Mouse (Mus musculus) CH12.LX (cell line): ENCODE data around the gene Slc12a4. TPM values are rescaled to one million over a fixed set of nuclear protein-coding genes. Genes with fewer than 3 reads are reported as not detected.

ENCODE experiments used
- DNase-seq: peaks from one replicate; pipeline ENCODE4 v3.0.0-alpha.2; 2013; ENCODE audit errors: extremely low read depth
- H3K27ac ChIP-seq: 2 replicates; pipeline ENCODE4 v1.5.1; 2012; ENCODE audit warnings: low read depth, mild to moderate bottlenecking, control low read depth, moderate library complexity; ENCODE audit not compliant: insufficient read depth
- H3K27me3 ChIP-seq: replicated peaks from 2 replicates; pipeline ENCODE3; 2012; ENCODE audit warnings: inconsistent platforms
- H3K36me3 ChIP-seq, 2 experiments: replicated peaks in 1 of 2; 2 replicates each; pipeline versions ENCODE3 to v1.6.1; 2012; ENCODE audit warnings: inconsistent platforms in 1 of 2, low read length in 1 of 2, mild to moderate bottlenecking in 1 of 2, mixed read lengths in 1 of 2, moderate library complexity in 1 of 2; ENCODE audit not compliant: control insufficient read depth in 1 of 2, insufficient read depth in 1 of 2
- H3K4me1 ChIP-seq, 2 experiments: 2 replicates each; pipeline ENCODE4 v1.6.1; 2012; ENCODE audit warnings: inconsistent platforms in 1 of 2, moderate library complexity in 1 of 2; ENCODE audit not compliant: insufficient read depth in 2 of 2, control insufficient read depth in 1 of 2
- H3K4me2 ChIP-seq: 2 replicates; pipeline ENCODE4 v1.6.1; 2012; ENCODE audit warnings: low read depth, mild to moderate bottlenecking, control low read depth; ENCODE audit not compliant: poor library complexity, insufficient read depth, severe bottlenecking
- H3K4me3 ChIP-seq, 3 experiments: fragments of 150-350 bp in 1 of 3; sonication (generic) in 1 of 3; replicated peaks in 1 of 3; 2 replicates each; pipeline versions ENCODE3 to v1.5.1; 2011 to 2012; ENCODE audit warnings: low read depth in 2 of 3, low read length in 2 of 3, mild to moderate bottlenecking in 2 of 3, moderate library complexity in 2 of 3, control low read depth in 1 of 3, improper control_type of control experiment in 1 of 3, inconsistent platforms in 1 of 3, mixed read lengths in 1 of 3; ENCODE audit not compliant: poor library complexity in 1 of 3
- H3K79me2 ChIP-seq: replicated peaks from 2 replicates; pipeline ENCODE4 v1.6.1; 2012; ENCODE audit warnings: mild to moderate bottlenecking, moderate library complexity; ENCODE audit not compliant: control insufficient read depth, poor library complexity, insufficient read depth, severe bottlenecking; ENCODE audit errors: extremely low read depth
- H3K9ac ChIP-seq: 2 replicates; pipeline ENCODE4 v1.6.1; 2012; ENCODE audit warnings: low read depth, mild to moderate bottlenecking, control low read depth, moderate library complexity; ENCODE audit not compliant: insufficient read depth
- H3K9me3 ChIP-seq: replicated peaks from 2 replicates; pipeline ENCODE3; 2012; ENCODE audit warnings: low read length, inconsistent platforms, mixed read lengths
- BHLHE40 ChIP-seq: IDR thresholded peaks from 2 replicates; pipeline ENCODE4 v1.6.1; 2011; ENCODE audit warnings: mild to moderate bottlenecking, low read depth, low read length, improper control_type of control experiment
- CHD1 ChIP-seq: IDR thresholded peaks from 2 replicates; pipeline ENCODE4 v1.6.1; 2012; ENCODE audit warnings: low read depth, low read length, improper control_type of control experiment, inconsistent platforms
- CTCF ChIP-seq, 2 experiments: IDR thresholded peaks in 1 of 2; conservative IDR thresholded peaks in 1 of 2; 2 replicates each; pipeline ENCODE4 v1.5.1; 2011 to 2012; ENCODE audit warnings: low read depth in 2 of 2, low read length in 2 of 2, improper control_type of control experiment in 1 of 2, inconsistent platforms in 1 of 2, mild to moderate bottlenecking in 1 of 2, moderate library complexity in 1 of 2
- E2F4 ChIP-seq: IDR thresholded peaks from 2 replicates; pipeline ENCODE4 v1.6.1; 2011; ENCODE audit warnings: low read depth, low read length, improper control_type of control experiment; ENCODE audit not compliant: insufficient replicate concordance
- ELF1 ChIP-seq: IDR thresholded peaks from 2 replicates; pipeline ENCODE4 v1.6.1; 2014; ENCODE audit warnings: low read depth, mild to moderate bottlenecking, inconsistent platforms, low read length, improper control_type of control experiment
- EP300 ChIP-seq: IDR thresholded peaks from 2 replicates; pipeline ENCODE4 v1.6.1; 2011; ENCODE audit warnings: low read length, improper control_type of control experiment
- ETS1 ChIP-seq: conservative IDR thresholded peaks from 2 replicates; pipeline ENCODE4 v1.6.1; 2012; ENCODE audit warnings: low read depth, mild to moderate bottlenecking, inconsistent platforms, low read length, improper control_type of control experiment, moderate library complexity
- GABPA ChIP-seq: IDR thresholded peaks from 2 replicates; pipeline ENCODE4 v1.6.1; 2012; ENCODE audit warnings: low read depth, low read length, improper control_type of control experiment, inconsistent platforms; ENCODE audit not compliant: insufficient replicate concordance
- JUN ChIP-seq: IDR thresholded peaks from 2 replicates; pipeline ENCODE4 v1.6.1; 2011; ENCODE audit warnings: low read depth, mild to moderate bottlenecking, low read length, improper control_type of control experiment, moderate library complexity; ENCODE audit not compliant: insufficient read depth
- JUND ChIP-seq: conservative IDR thresholded peaks from 2 replicates; pipeline ENCODE4 v1.6.1; 2011; ENCODE audit warnings: low read depth, low read length, improper control_type of control experiment
- MAFK ChIP-seq: IDR thresholded peaks from 2 replicates; pipeline ENCODE4 v1.6.1; 2011; ENCODE audit warnings: low read length, improper control_type of control experiment; ENCODE audit not compliant: insufficient replicate concordance
- MAX ChIP-seq: IDR thresholded peaks from 2 replicates; pipeline ENCODE4 v1.6.1; 2011; ENCODE audit warnings: low read length, improper control_type of control experiment
- MYC ChIP-seq: IDR thresholded peaks from 2 replicates; pipeline ENCODE4 v1.6.1; 2011; ENCODE audit warnings: low read depth, mild to moderate bottlenecking, improper control_type of control experiment, low read length
- POLR2A ChIP-seq: IDR thresholded peaks from 2 replicates; pipeline ENCODE4 v1.6.1; 2011; ENCODE audit warnings: low read depth, mild to moderate bottlenecking, improper control_type of control experiment, low read length
- POLR2AphosphoS2 ChIP-seq: IDR thresholded peaks from 2 replicates; pipeline ENCODE4 v1.6.1; 2011; ENCODE audit warnings: low read depth, low read length, improper control_type of control experiment
- RAD21 ChIP-seq: IDR thresholded peaks from 2 replicates; pipeline ENCODE4 v1.6.1; 2011; ENCODE audit warnings: low read depth, mild to moderate bottlenecking, low read length, improper control_type of control experiment, moderate library complexity
- TBP ChIP-seq: conservative IDR thresholded peaks from 2 replicates; pipeline ENCODE4 v1.6.1; 2011; ENCODE audit warnings: low read depth, low read length, improper control_type of control experiment
- TCF12 ChIP-seq: IDR thresholded peaks from 2 replicates; pipeline ENCODE4 v1.6.1; 2014; ENCODE audit warnings: low read depth, mild to moderate bottlenecking, inconsistent platforms, low read length, improper control_type of control experiment
- ZC3H11A ChIP-seq: IDR thresholded peaks from 2 replicates; pipeline ENCODE4 v1.6.1; 2012; ENCODE audit warnings: low read depth, mild to moderate bottlenecking, inconsistent platforms, low read length, improper control_type of control experiment
- ZKSCAN1 ChIP-seq: IDR thresholded peaks from 2 replicates; pipeline ENCODE4 v1.6.1; 2012; ENCODE audit warnings: low read depth, inconsistent platforms, low read length, improper control_type of control experiment, borderline replicate concordance
- ZNF384 ChIP-seq: IDR thresholded peaks from 2 replicates; pipeline ENCODE4 v1.6.1; 2012; ENCODE audit warnings: low read depth, low read length, improper control_type of control experiment, inconsistent platforms
- dilution Hi-C: fragments of 300-500 bp; cut with MboI; formaldehyde crosslinking; loops from 2 replicates; pipeline ENCODE4 v1.14.3; 2020; ENCODE audit warnings: low sequenced_read_pairs; ENCODE audit not compliant: extremely low pct_unique_long_range_greater_than_20kb, extremely low pct_ligation_motif_present
- in situ Hi-C: fragments of 300-500 bp; cut with MboI; formaldehyde crosslinking; loops from 3 replicates; pipeline ENCODE4 v1.14.3; 2019; ENCODE audit warnings: low sequenced_read_pairs, low pct_ligation_motif_present, low pct_unique_long_range_greater_than_20kb, mixed read lengths
- polyA plus RNA-seq: library from polyadenylated mRNA; unstranded; fragments of >175 nt; gene quantifications from 2 replicates; pipeline ENCODE4 v1.2.1, GENCODE M21; 2012; ENCODE audit warnings: low read depth; ENCODE audit not compliant: insufficient read length
- total RNA-seq, 2 experiments: library from RNA; depleted of rRNA; stranded (reverse); fragments of 300-350 nt in 1 of 2; fragments of >200 nt in 1 of 2; gene quantifications; 2 replicates each; pipeline ENCODE4 v1.2.3; 2012 to 2014

Slc12a4 gene
- total and polyA plus RNA-seq, 3 experiments, result 4.2 to 9.4 (median 8.1) TPM

GRCm38 (mm10) chr8:105957813-105958212 lies 8.1 kb downstream of the Slc12a4 start:
- no peak for DNase-seq
- peaks cover 0 to 7% of the 10 kb centered on the region in 2 experiments; a peak in 2 of 4 replicates for H3K4me1 ChIP-seq
- dilution Hi-C loops (no loop called here), in situ Hi-C loops (no loop called here)
- no peaks in the 10 kb centered on the region for H3K9me3 ChIP-seq
- H3K27me3 ChIP-seq, result no peaks in the 10 kb centered on the region
- H3K4me2 ChIP-seq, result no peak overlapping the region
- TF ChIP-seq TBP, result no peak
- no peak for TF ChIP-seq E2F4
- no peak for TF ChIP-seq POLR2A
- TF ChIP-seq JUND, result no peak
- TF ChIP-seq GABPA, result no peak
- TF ChIP-seq MYC, result no peak
- TF ChIP-seq RAD21, result no peak
- no peak for TF ChIP-seq ETS1
- no peak for TF ChIP-seq MAFK
- TF ChIP-seq EP300, result no peak
- no peak for TF ChIP-seq BHLHE40
- no peak for TF ChIP-seq ZKSCAN1
- no peak for TF ChIP-seq CTCF (conservative IDR thresholded peaks at IDR 0.05 in 1 of 2, IDR thresholded peaks at IDR 0.05 in 1 of 2; ENCODE audit: low read depth in 2 of 2, low read length in 2 of 2)
- no peak for TF ChIP-seq MAX
- no peak for TF ChIP-seq CHD1
- no peak for TF ChIP-seq POLR2AphosphoS2
- no peak for TF ChIP-seq ZNF384
- peaks cover 5 to 59% of the 10 kb centered on the region in 2 experiments for H3K36me3 ChIP-seq
- no peak overlapping the region for H3K4me3 ChIP-seq
- no peak overlapping the region for H3K9ac ChIP-seq
- no peak overlapping the region for H3K27ac ChIP-seq
- no peaks in the 10 kb centered on the region for H3K79me2 ChIP-seq

GRCm38 (mm10) chr8:105956556-105956955 lies 9.3 kb downstream of the Slc12a4 start:
- H3K27ac ChIP-seq, result no peak overlapping the region
- peaks cover 5 to 66% of the 10 kb centered on the region in 2 experiments for H3K36me3 ChIP-seq
- H3K27me3 ChIP-seq, result no peaks in the 10 kb centered on the region
- H3K9ac ChIP-seq, result no peak overlapping the region
- no peak for DNase-seq
- TF ChIP-seq CHD1 (no peak), ELF1 (no peak), GABPA (no peak), JUN (no peak), MAFK (no peak), POLR2A (no peak), ZC3H11A (no peak), EP300 (no peak), TCF12 (no peak), ETS1 (no peak), MAX (no peak)
- H3K4me3 ChIP-seq, result no peak overlapping the region
- H3K9me3 ChIP-seq, result no peaks in the 10 kb centered on the region
- in situ Hi-C loops, result no loop called here
- H3K4me1 ChIP-seq, result peaks cover 3 to 17% of the 10 kb centered on the region in 2 experiments
- no peaks in the 10 kb centered on the region for H3K79me2 ChIP-seq
- dilution Hi-C loops, result no loop called here
- no peak overlapping the region for H3K4me2 ChIP-seq
